Mouse (Mus musculus) CD8-positive naive resting alpha-beta T cell, adult 2 months (primary cell): ENCODE results near the gene Mlx.

ENCODE experiments used
- DNase-seq, 2 experiments: peaks; one replicate each; pipeline ENCODE4 v3.0.0; 2022; ENCODE audit warnings: low read depth in 2 of 2, low spot score in 2 of 2

Gene Mlx

GRCm38 (mm10) chr11:101134217-101134865, 47.3 kb downstream of the Mlx start:
- DNase-seq: no peak

GRCm38 (mm10) chr11:101137000-101137399, 49.9 kb downstream of the Mlx start:
- no peak for DNase-seq

DNA sequence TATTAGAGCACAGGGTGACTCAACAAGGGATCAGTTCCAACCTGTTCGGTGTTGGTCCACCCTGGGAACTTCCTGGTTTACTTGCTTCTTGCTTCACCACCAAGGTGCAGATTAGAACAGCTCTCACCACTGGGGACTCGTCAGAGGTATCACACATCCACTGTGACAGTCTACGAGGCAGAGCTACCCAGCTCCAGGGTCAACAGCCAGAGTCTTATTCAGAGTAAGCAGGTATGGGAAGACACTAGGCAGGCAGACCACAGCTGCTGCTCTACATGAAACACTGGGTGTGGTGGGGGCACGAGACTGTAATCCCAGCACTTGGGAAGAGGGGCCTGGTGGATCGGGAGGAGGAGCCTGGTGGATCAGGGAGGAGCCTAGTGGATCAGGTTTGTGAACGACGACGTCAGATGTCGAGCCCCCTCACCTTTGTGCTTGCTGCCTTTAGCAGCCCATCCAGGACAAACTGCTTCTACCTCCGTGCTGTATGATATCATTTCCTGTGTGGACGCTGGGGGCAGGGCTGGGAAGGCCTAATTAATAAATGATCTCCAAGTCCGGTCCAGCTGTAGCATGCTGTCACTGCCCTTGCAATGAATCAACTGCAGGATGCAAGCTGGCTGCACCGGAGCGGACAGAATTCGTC, 51.6 kb downstream of the Mlx start:
- no peak for DNase-seq

GRCm38 (mm10) chr11:101140164-101140819, 53.2 kb downstream of the Mlx start:
- DNase-seq: no peak

DNA sequence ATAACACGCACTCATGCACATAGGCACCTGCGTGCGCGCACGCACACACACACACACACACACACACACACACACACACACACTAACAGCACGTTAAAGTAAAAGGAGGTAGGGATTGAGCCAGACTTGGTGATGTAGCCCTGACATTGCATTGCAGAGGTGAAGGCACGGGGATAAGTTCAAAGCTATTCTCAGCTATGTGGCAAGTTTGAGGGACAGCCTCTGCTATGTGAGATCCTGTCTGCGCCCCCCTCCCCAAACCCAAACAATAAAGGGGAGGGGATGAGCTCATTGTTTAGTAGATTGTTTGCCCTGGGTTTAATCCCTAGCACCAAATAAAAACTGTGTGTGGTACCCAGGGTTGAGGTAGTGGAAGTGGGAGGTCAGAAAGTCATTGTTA, 54.0 kb downstream of the Mlx start:
- no peak for DNase-seq
